Mouse (Mus musculus): ENCODE measurements around the gene Gap43.
A peak's percentile ranks its signal among the peaks of the same experiment; 100 is the strongest.
"Not testable (repeated sequence)": the region's sequence is repeated elsewhere in the genome, so short reads cannot be mapped to it uniquely, and the experiment has no call there.

Gap43 gene

DNA sequence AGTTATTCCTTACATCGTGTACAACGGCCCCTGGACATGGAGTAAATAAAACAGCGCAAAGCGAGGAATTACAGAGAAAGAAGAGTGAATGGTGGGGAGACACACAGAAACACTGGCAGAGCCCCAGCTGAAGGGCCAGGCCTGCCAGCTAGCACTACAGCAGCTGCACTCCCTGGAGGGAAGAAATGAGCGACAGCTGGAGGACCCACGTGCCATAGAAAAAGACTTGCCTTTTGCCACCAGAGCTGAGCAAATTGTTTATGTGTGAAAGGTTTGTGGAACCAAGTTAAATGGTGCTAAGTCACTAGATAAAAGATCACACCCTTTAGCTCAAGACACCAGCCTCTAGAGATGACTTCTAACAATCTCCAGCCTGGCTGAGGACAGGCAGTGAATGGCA, 37.0 kb downstream of the Gap43 start:
- no peak for DNase-seq (ENCODE audit: low read depth in 2 of 2, low spot score in 2 of 2)

DNA sequence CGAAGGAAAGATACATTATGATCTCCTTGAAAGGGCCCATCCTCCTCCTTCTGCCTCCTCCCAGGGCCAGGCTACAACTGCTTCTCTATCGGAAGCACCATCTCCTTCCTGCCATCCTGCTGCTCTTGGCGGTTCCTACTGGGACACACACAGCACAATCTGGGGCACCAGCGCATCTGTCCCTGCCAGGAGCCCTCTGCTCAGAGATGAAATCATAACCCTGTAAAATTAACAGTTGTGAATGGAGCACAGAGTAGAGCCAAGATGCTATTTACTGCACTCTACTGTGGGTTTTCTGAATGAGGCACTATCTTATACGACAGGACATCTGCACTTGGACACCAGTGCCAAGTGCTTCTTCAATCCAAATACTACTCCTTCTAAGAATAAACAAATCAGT, 46.0 kb downstream of the Gap43 start:
- DNase-seq (ENCODE audit: low read depth in 2 of 2, low spot score in 2 of 2), result no peak

DNA sequence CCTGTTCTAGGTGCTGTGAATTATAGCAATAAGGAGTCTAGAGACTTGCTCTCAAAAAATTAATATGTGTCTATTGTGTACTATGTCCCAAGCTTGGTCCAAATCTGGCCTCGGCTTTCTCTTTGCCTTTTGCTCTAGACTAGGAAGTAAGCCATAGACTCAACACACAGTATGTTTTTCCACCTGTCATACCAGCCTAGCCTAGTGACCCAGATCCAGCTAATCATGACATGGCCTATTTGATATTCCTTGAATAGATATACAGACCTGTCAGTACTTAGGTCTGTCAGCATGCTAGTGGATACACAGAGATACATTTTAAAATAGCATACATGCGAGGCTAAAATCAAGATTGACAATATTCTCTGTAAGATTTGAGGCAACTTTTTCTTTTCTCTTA, 46.4 kb downstream of the Gap43 start:
- DNase-seq (ENCODE audit: low read depth in 2 of 2, low spot score in 2 of 2), result no peak

DNA sequence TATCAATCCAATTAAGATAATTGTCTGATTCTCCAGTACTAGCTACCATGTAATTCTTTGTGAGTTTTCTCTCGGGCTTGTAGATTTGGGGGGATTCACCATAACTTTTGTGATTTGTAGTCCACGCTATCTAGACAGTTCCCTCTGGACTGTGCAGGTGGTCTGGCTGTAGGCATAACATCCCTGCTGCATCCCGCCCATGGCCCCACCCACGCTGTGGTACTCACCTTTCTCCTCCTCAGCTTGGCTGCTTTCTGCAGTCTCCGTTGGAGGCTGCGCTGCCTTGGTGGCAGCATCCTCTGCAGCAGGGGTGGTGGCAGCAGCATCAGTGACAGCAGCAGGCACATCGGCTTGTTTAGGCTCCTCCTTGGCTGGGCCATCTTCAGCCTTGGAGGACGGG, 48.9 kb downstream of the Gap43 start:
- no peak for DNase-seq (ENCODE audit: low read depth in 2 of 2, low spot score in 2 of 2)

DNA sequence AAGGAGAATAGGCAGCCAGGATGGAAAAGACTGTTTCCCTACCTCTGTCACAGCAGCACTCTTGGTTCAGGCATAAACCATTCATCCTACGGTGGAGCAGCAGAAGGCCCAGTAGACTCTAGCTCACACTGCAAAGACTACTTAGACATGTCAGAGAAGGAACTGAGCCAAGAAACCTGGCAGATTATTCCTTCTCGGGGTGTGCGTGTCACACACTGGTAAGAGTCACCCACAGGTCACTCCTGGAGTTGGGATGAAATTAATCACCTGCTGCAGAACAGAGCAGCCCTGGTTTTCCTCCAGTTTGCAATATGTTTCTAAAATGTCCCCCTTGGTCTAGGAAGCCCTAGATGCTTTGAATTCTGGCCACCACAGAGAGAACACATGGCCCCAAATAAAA, 56.4 kb downstream of the Gap43 start:
- no peak for DNase-seq (ENCODE audit: low read depth in 2 of 2, low spot score in 2 of 2)

DNA sequence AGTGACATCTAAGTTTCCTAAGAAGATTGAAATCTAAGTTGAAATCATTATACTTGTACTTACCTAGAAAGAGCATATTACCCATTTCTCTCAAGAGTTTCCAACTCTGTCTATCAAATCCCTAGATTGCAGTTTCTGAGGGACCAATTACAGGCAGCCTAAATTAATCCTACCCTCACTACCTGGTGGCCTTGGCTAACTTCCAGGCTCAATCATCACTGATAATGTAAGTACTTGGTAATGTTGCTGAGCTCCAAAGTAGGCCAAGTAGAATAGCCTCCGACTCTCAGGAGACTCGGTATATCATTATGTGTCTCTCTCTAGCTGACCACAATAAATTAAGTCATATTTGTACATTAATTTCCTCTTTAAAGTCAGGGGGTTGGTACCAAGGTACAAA, 62.7 kb downstream of the Gap43 start:
- no peak for DNase-seq (ENCODE audit: low read depth in 2 of 2, low spot score in 2 of 2)

DNA sequence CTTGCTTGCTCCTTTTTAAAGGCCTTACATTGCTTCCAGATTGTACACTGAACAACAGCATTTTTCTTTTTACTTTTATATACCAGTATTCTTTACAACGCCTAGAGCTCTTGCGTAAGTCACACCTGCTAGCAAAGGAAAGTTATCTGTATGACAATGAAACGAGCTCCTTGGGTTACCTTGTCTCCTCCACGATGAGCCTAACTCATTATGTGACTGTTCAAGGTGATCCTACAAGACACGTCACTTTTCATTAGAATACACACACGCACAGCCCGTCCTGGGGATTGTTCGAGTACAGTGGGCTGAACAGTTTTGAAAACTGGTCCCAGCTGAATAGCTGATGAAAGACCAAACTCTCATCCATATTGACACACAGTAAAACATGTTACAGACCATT, 63.2 kb downstream of the Gap43 start:
- DNase-seq (ENCODE audit: low read depth in 2 of 2, low spot score in 2 of 2), result no peak

DNA sequence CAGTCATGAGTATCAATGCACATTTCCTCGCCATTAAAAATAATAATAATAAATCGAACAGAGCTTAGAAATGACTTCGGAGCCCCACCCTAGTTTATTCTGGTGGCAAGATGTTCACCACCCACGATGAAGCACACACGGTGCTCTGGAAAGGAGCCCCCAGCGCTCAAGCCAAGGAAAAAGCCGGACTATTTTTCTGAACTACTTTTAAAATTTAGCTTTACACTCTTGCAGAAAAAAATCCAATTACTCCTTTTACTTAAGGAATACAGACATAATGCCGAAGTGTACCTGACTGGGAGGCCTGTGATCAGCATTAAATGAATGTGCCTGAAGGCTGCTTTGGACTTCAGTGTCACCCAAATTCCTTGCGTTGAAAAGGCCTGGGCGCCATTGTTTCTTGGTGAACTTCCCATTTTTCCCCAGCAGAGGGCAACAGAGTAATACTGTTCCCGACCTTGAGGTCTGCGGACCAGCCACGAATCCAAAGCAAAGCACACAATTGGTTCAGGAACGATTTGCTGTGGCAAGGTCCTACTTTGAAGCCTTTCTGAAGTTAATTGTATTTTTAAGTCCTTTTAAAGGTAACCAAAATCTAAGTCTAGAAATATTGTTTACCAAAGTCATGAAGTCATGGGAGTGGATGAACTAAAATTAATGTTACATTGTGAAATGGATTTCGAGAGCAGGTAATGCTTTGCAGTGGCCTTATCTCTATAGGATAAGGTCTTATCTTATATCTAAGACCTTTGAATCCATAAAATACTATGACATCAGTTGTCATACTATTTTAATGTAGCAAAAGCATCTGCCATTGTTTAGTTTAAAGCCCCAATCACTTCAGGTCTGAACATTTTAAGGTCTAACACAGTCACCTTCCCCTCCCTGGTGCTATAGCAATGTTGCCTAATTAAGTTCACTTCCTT, 64.0 kb downstream of the Gap43 start:
- peak; percentile 23 to 42 for DNase-seq (ENCODE audit: low read depth in 2 of 2, low spot score in 2 of 2)

DNA sequence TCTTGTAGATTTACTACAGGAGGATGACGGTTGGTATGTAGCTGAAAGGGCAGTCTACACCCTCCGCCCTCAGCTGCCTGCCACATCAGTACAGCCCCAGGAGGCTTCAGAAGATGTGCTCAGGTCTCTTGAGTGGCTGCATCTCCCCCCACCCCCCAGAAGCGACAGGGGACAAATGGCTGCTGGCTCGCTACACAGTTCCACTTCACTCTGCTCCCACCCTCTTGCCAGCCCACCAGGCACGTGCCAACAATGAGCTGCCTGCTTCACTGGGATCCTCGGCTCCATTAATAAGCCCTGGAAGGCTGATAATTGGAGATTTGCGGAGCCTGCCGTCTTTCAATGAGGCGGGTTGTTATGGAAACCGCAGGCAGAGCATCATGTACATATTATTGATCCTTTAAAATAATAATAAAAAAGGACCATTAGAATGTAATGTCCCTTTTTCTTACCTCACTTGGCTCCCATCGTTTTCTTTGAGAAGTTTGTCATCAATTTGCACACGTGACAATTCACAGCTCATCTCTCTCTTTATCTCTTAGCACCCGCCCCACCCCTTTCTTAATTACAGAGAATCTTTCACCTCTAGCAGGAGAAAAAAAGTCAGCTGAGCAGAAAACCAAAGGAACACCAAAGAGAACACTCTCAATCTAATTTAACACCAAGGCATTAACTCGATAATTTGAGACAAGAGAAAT, 64.8 kb downstream of the Gap43 start:
- DNase-seq (ENCODE audit: low read depth in 2 of 2, low spot score in 2 of 2), result no peak

DNA sequence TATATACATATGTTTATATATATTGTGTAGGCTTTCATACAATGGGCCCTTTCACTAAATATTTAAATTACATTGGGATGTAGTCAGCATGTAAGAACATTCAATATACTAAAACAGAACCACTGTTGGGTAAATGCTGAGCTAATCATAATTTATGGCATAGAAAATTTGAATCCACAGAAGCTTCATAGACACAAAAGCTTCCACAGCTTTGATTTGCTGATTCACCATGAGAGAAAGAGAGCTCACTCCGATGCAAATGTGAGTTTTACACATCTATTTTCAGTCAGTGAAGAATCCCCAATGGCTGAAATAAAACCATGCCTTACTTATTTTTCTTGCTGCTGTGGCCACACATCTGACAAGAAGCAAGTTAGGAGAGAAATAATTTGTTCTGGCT, 69.2 kb downstream of the Gap43 start:
- DNase-seq (ENCODE audit: low read depth in 2 of 2, low spot score in 2 of 2), result no peak

DNA sequence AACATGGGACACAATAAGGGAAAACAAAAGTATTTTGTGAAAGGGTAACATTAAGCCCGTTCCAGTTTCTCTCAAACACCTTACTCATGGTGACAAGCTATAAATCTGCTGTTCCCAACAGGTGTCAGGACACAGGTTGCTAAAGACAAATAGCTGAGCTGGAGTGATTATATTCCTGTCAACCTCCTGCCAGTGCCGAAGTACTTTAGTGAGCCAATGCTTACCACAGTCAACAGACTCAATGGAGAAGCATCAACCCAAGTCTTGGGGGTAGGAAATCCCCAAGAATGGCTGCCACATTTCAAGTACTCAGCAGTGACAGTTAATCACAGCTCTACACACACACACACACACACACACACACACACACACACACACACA, 70.9 kb downstream of the Gap43 start:
- no peak for DNase-seq (ENCODE audit: low read depth in 2 of 2, low spot score in 2 of 2)

DNA sequence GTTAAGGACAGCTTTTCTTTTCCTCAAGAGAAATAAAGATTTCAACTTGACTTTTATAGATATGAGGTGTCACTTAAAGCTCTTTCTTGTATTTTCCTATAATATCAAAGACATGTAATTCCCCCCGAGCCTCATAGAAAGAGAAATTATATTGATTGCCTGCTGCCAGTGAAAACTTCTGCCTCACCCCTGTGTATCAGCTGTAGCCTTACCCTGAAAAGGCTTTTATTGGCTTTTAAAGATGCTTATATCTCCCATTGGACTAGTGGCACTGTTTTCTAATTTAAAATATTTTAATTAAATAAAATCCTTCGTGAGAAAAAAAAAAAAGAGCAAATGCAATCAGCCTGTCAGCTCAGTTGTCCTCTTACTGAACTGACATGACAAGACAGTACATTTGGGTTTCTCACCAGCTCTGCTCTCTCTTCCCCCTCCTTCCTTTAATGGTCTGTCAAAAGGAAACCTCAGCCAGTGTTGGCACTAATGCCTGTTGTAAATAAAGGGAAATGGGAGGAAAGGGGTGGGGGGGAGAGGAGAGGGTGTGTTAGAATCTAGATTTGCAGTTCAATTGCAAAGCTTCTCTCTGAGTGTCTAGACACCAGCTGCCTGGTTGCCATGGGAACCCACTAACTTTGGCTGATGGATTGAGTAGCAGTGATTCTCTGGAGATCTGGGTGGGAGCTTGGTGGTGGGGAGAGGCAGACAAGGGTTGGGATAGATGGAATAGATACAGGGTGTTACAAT, 71.4 kb downstream of the Gap43 start:
- no peak for DNase-seq (ENCODE audit: low read depth in 2 of 2, low spot score in 2 of 2)

DNA sequence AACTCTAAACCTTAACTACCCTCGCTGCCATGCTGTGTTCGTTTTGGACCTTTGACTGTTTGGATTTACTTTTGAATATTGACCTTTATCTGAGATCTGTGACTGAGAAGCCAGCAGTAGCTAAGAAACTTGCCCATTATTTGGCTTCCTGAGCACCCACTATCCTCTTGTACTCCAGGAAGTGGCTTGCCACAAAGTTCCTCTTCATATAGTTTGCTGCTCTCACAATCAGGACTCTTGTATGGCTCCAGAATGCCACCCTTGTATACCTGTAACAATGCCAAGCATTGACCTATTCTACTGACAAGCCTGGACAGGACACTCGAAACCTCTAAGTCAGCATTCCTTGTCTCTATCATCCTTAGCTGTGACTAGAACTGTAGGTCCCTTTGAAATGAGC, 75.3 kb downstream of the Gap43 start:
- DNase-seq (ENCODE audit: low read depth in 2 of 2, low spot score in 2 of 2), result no peak

DNA sequence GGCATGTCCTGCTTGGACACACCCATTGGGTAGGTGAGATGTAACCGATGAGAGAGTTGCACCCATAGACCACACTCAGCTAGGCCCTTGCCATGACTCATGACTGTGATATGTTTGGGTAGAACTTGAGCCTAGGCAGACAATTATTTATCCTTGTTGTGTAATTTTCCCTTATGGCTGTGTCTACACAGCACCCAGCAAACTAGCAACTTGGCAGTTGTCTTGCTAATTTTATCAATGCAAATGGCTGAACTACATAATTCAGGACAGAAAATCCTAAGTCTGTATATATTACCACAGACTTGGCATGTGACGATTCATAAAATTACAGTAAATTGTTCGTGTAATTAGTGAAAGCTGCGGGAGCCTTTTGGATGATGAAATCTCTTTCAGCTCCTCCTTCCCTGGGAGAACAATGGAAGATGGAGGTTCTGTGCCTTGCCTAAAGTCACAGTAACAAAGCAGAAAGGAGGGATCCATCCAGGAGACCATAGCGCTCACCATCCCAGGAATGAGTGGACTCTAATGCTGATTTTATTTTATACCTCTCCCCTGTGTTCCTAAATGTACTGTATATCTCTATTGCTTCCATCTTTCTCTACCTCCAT, 77.4 kb downstream of the Gap43 start:
- DNase-seq (ENCODE audit: low read depth in 2 of 2, low spot score in 2 of 2), result no peak

DNA sequence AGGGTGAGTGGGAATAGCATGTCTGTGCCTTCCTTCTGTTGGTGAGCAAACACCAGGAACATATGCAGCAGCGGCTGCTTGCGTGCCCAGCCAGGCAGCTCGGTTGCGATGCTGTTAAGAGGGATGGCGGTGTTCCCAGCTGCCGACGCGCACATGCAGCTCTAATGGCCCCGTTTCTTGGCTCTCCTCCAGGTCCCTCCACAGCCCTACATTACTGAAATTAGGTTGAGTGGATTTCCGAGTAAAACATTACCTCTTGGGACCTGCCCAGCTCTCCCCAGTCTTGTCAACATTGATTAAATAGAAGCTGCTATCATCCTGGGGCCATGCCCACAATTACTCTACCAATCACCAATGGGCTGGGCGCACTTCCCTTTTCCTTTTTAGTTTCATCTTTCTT, 84.8 kb downstream of the Gap43 start:
- DNase-seq (ENCODE audit: low read depth in 2 of 2, low spot score in 2 of 2), result no peak

DNA sequence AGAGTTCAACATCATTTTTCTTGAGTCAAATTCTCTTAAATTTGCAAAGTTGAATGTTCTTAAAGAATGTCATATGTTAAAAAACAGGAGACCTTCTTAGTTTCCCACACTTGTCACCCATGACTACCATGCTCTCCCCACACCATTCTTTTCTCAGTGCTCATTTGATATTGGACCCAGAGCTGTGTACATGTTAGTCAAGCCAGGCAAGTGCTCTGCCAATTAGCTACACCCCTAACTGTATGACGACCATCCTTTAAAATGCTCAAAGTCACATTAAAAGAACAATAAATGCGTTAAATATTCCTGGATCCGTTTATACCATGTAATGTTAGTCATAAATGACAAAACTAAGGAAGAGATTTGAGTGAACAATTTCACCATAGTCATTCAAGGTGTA, 85.2 kb downstream of the Gap43 start:
- no peak for DNase-seq (ENCODE audit: low read depth in 2 of 2, low spot score in 2 of 2)

DNA sequence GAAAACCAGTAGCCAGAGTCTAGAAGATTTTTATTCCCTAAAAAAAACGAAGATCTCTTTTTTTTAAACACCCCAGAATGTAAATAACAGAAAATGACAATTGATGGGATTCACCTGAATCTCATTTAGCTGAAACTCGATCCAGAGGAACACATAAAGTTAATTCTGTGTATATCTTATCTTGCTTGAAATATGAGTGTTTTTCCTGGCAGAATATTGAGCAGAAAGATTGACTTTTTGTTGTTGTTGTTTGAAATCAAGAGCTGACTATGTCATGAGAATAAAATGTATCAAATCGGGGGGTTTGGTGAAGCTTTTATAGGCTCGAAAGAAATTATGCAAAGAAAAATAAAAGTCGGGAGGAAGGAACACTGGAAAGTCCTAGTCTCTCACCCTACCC, 88.2 kb downstream of the Gap43 start:
- no peak for DNase-seq (ENCODE audit: low read depth in 2 of 2, low spot score in 2 of 2)

DNA sequence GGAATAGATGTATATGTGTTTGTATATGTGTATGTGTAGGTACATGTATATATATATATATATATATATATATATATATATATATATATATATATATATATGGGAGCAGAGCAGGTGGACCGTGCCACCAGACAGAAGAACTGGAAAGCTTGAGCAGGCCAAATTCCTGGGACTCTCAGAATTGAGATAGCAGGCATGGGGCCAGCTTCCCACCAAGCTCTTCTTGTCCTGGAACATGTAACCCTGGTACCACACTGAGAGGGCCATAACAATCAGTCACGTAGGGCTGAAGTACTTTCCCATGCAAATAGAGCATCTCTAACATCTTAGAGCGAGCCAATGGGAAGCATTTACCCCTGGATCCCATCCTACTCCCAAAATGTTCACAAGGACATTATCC, 96.3 kb downstream of the Gap43 start:
- DNase-seq (ENCODE audit: low read depth in 2 of 2, low spot score in 2 of 2), result not testable (repeated sequence)

DNA sequence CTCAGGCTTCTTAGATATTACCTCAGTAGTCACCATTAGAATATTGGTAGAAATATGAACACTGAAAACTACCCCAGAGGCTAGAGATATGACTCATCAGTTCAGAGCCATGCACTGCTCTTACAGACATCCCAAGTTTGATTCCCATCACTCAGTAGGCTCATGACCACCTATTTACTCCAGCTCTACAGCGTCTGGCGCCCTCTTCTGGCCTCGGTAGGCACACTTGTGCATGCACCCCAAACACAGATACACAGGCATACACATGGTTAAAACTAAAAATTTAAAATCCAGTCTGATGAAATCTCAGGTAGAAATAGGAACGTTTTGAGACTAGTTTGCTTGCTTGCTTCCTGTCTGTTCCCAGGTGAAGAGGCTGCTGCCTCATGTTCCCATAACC, 109.1 kb downstream of the Gap43 start:
- no peak for DNase-seq (ENCODE audit: low read depth in 2 of 2, low spot score in 2 of 2)

Data from CD8-positive naive resting alpha-beta T cell, adult 2 months (primary cell).